Mouse (Mus musculus): Measurements from ENCODE around the gene Olfr98.

DNA sequence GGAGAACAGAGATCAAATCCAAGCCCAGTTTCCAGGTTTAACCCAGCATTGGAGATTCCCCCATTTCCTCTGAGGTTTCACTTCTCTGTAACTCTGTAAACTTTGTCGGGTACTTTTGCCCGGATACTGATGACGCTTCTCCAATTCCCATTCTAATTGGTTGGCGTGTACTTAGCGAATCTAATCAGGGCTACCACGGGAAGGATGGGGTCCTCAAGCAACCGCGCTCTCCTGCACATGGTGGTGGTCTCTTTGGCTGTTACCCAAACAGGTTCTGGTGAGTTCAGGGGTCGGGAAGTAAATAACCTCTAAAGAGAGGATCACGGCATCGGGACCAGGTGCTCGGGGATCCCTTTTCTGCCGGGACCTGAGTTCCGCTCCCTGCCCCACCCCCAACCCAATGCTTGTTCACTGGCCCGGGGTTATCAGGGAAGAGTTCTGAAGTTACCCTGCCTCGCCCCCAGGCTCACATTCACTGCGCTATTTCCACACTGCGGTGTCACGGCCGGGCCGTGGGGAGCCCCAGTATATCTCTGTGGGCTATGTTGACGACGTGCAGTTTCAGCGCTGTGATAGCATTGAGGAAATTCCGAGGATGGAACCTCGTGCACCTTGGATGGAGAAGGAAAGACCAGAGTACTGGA lies 6.6 kb upstream of the Olfr98 start, which contains the start of gene H2-M3:
- 0 out of 2 replicates have a peak, but pooled peaks have one; percentile 33 for TF ChIP-seq POLR2A (IDR thresholded peaks at IDR 0.05; ENCODE audit: control insufficient read depth, extremely low read depth, insufficient read depth, low read length, poor library complexity)
- TF ChIP-seq CTCF (IDR thresholded peaks at IDR 0.05; ENCODE audit: borderline replicate concordance, control insufficient read depth, extremely low read depth, insufficient read depth, low read length, poor library complexity), result no peak
